Mouse (Mus musculus) right cerebral cortex, postnatal 4 days (tissue): ENCODE measurements around the gene Bdkrb1.

Experiments
- DNase-seq: peaks from one replicate; pipeline ENCODE4 v3.0.0-alpha.2; 2022

The Bdkrb1 gene

GRCm38 (mm10) chr12:105599098-105599497, 3.8 kb upstream of the Bdkrb1 start:
- no peak for DNase-seq

GRCm38 (mm10) chr12:105601586-105601985, 1.3 kb upstream of the Bdkrb1 start:
- DNase-seq = no peak

- DNase-seq = no peak
These were observed 1.0 kb downstream of the Bdkrb1 start for GRCm38 (mm10) chr12:105603904-105604303.

- no peak for DNase-seq
These were observed 2.3 kb downstream of the Bdkrb1 start for GRCm38 (mm10) chr12:105605212-105605611.

- DNase-seq = no peak
These were observed 4.0 kb downstream of the Bdkrb1 start for GRCm38 (mm10) chr12:105606881-105607280.

GRCm38 (mm10) chr12:105611045-105611444, 8.2 kb downstream of the Bdkrb1 start:
- DNase-seq = no peak

- peak; percentile 88 for DNase-seq
These were observed 8.9 kb downstream of the Bdkrb1 start for GRCm38 (mm10) chr12:105611748-105612147.

- no peak for DNase-seq
These were observed 10.7 kb downstream of the Bdkrb1 start for GRCm38 (mm10) chr12:105613559-105613958.

- no peak for DNase-seq
These were observed 19.2 kb downstream of the Bdkrb1 start for GRCm38 (mm10) chr12:105622048-105622447.

- DNase-seq = no peak
These were observed 20.2 kb downstream of the Bdkrb1 start for GRCm38 (mm10) chr12:105622981-105623539.

GRCm38 (mm10) chr12:105625798-105626197, 22.9 kb downstream of the Bdkrb1 start:
- DNase-seq = no peak

- no peak for DNase-seq
These were observed 31.6 kb downstream of the Bdkrb1 start for GRCm38 (mm10) chr12:105634374-105635067.

GRCm38 (mm10) chr12:105636551-105636950, 33.7 kb downstream of the Bdkrb1 start:
- peak; percentile 19 for DNase-seq

- no peak for DNase-seq
These were observed 34.7 kb downstream of the Bdkrb1 start for GRCm38 (mm10) chr12:105637554-105637953.

- no peak for DNase-seq
These were observed 40.0 kb downstream of the Bdkrb1 start for GRCm38 (mm10) chr12:105642770-105643321.
